Mouse (Mus musculus): ENCODE measurements around the gene Dlx6. TPM values are rescaled to one million over a fixed set of nuclear protein-coding genes. Genes with fewer than 3 reads are reported as not detected.

Gene Dlx6
- polyA plus RNA-seq, 1 experiment from 2014 or later = 10.1 TPM

DNA sequence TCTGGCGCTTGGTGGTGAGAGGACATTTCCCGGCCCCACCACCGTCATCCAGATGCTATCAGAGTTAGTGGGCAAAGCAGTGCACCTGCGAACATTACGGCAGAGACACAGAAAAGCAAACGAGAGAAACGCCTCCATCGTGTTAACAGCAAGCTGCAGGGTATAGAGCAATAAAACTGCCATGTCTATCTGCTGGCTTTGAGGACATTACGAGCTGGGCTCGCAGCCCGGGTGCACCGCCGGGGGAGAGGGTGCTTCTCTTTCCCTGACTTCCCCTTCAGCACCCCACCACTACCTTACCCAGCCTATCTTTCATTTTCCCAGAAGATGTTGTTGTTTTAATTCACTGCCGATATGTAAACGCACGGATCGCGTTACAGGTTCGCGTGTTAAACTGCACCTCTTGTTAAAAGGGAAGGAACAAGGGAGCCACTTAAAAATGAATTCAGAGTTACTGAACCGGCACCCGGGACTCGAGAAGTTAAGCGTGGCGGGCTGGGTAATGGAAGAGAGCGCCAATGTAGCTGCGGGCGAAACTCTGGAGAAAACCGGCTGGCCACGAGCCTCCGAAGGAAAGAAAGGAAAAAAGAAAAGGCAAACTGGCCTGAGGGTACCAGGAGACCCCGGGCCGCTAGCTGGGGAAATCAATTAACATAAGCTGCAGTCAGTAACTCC is 2.6 kb upstream of the Dlx6 start:
- Histone ChIP-seq H3K27ac (peak overlapping the region; percentile 94), H3K9ac (peak overlapping the region; percentile 61)
- WGBS = under 1% methylated on average over 33 of the region's 33 CpGs

GRCm38 (mm10) chr6:6861086-6861797 is 1.9 kb upstream of the Dlx6 start:
- Histone ChIP-seq H3K9ac (peak overlapping the region; percentile 61), H3K4me3 (replicated peaks) (peak overlapping the region; percentile 43), H3K36me3 (replicated peaks) (no peaks in the 10 kb centered on the region), H3K9me3 (no peaks in the 10 kb centered on the region), H3K4me2 (peak overlapping the region; percentile 41), H3K27me3 (peaks cover 91% of the 10 kb centered on the region), H3K4me1 (peaks cover 23% of the 10 kb centered on the region), H3K27ac (peak overlapping the region; percentile 94)
- WGBS = under 1% methylated on average over 21 of the region's 21 CpGs
- ATAC-seq (ENCODE audit: low FRiP score) = no peak

More for the DNA sequence above, 2.6 kb upstream of the Dlx6 start:
- Histone ChIP-seq H3K4me2 (peak overlapping the region; percentile 41), H3K9me3 (no peaks in the 10 kb centered on the region), H3K27me3 (peaks cover 90% of the 10 kb centered on the region), H3K4me1 (peaks cover 26% of the 10 kb centered on the region), H3K36me3 (replicated peaks) (no peaks in the 10 kb centered on the region), H3K4me3 (replicated peaks) (peak overlapping the region; percentile 43)
- ATAC-seq (ENCODE audit: low FRiP score) = no peak

DNA sequence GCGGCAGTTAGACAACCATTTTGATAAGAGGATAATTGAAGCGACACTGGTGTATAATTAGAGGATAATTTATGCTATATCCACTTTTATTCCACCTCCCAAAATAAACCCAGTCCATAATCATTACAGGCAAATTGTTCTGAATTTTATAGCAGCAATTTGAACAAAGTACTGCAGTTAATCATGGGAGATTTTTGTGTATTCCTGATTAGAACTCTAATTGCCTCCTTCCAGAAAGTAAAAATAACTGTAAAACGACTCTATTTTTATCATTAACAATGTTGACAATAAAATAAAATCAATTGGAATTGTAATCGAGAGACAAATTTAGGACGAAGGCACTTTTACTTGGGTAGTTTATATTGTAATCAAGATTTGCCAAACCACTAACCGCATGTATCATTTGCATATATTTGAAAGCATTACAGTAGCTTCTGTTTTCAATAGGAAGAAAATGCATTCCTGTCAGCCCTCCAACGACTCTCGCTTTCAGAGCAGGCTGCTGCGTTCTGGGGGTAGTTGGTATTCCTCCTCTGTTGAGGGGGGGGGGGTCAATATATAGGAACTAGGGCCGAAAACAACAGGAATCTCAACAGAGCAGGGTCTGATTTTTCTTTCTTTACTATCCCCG is 1.2 kb upstream of the Dlx6 start:
- peak overlapping the region; percentile 59 for H3K4me3 ChIP-seq (replicated peaks)
- ATAC-seq (ENCODE audit: low FRiP score) = peak; percentile 16; the same call in 1 of the 2 replicates
- no peaks in the 10 kb centered on the region for H3K36me3 ChIP-seq (replicated peaks)
- peak overlapping the region; percentile 76 for H3K4me2 ChIP-seq
- H3K9me3 ChIP-seq = no peaks in the 10 kb centered on the region
- peaks cover 90% of the 10 kb centered on the region for H3K27me3 ChIP-seq
- 1% methylated on average over 11 of the region's 11 CpGs for WGBS
- peak overlapping the region; percentile 83 for H3K9ac ChIP-seq
- peak overlapping the region; percentile 97 for H3K27ac ChIP-seq
- H3K4me1 ChIP-seq = peaks cover 20% of the 10 kb centered on the region

DNA sequence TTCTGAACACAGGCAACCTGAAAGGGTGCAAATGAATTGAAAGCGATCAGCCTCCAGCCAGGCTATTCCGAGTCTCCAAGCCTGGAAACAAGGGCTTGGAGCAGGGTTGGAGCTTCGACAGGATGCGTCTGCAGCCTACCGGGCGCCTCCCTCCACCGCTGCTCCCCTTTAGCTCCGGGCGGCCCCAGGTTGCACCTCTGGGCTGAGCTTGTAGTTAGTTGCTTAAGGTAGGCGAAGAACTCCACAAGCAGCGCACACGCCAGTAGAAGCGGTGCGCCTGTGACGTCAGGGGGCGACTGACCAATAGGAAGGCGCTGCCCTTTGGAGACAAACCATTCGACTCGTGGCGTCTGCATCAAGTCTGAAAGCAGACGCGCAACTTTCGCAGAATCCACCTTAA is 523 bp upstream of the Dlx6 start:
- peak; percentile 82 for ATAC-seq (ENCODE audit: low FRiP score)
- under 1% methylated on average over 22 of the region's 23 CpGs for WGBS
- Histone ChIP-seq H3K36me3 (replicated peaks) (no peaks in the 10 kb centered on the region), H3K9me3 (no peaks in the 10 kb centered on the region), H3K4me3 (replicated peaks) (peak overlapping the region; percentile 59), H3K27ac (peak overlapping the region; percentile 97), H3K9ac (peak overlapping the region; percentile 83), H3K4me1 (peaks cover 20% of the 10 kb centered on the region), H3K27me3 (peaks cover 93% of the 10 kb centered on the region), H3K4me2 (peak overlapping the region; percentile 76)

DNA sequence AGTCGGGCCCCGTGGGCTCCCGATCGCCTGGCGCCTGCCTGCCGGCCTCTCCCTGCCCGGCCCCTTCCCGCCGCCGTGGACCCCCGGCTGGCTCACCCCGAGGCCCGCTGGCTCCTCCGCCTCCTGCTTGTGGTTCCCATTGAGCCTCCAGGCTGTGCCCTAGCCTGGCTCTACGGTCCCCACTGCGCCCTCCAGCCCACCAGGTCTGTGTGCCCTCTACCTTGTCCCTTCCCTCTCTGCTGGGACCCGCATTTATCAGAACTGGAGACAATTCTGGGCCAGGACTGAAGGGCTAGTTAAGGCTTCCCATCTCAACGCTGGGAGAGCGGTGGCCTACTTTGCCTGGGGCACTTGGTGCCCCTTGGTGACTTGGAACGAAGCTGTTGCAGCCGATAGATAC is 821 bp downstream of the Dlx6 start:
- WGBS = under 1% methylated on average over 21 of the region's 21 CpGs
- Histone ChIP-seq H3K4me3 (replicated peaks) (peak overlapping the region; percentile 59), H3K36me3 (replicated peaks) (no peaks in the 10 kb centered on the region), H3K27ac (peak overlapping the region; percentile 97), H3K4me1 (peaks cover 20% of the 10 kb centered on the region), H3K27me3 (peaks cover 84% of the 10 kb centered on the region), H3K9me3 (no peaks in the 10 kb centered on the region), H3K9ac (peak overlapping the region; percentile 83), H3K4me2 (peak overlapping the region; percentile 76)
- ATAC-seq (ENCODE audit: low FRiP score) = peak; percentile 27; the same call in 1 of the 2 replicates

GRCm38 (mm10) chr6:6864441-6865440 is 1.6 kb downstream of the Dlx6 start:
- peak overlapping the region; percentile 83 for H3K9ac ChIP-seq
- no peak for ATAC-seq (ENCODE audit: low FRiP score)
- peak overlapping the region; percentile 59 for H3K4me3 ChIP-seq (replicated peaks)
- peaks cover 20% of the 10 kb centered on the region for H3K4me1 ChIP-seq
- WGBS = under 1% methylated on average over 36 of the region's 36 CpGs
- H3K27ac ChIP-seq = peak overlapping the region; percentile 97
- peak overlapping the region; percentile 76 for H3K4me2 ChIP-seq
- peaks cover 81% of the 10 kb centered on the region for H3K27me3 ChIP-seq
- no peaks in the 10 kb centered on the region for H3K9me3 ChIP-seq
- H3K36me3 ChIP-seq (replicated peaks) = no peaks in the 10 kb centered on the region

DNA sequence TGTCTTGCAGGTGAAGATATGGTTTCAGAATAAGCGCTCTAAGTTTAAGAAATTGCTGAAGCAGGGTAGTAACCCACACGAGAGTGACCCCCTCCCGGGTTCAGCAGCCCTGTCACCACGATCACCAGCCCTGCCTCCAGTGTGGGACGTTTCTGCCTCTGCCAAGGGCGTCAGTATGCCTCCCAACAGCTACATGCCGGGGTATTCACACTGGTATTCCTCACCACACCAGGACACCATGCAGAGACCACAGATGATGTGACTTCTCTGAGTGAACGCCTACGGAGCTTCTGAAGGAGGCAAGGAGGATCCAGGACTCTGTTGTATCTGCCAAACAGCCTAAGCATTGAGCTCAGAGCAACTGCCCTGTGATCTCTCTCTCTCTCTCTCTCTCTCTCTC is 3.9 kb downstream of the Dlx6 start:
- Histone ChIP-seq H3K9me3 (no peaks in the 10 kb centered on the region), H3K36me3 (replicated peaks) (no peaks in the 10 kb centered on the region), H3K9ac (peak overlapping the region; percentile 59), H3K27me3 (peaks cover 83% of the 10 kb centered on the region), H3K27ac (peak overlapping the region; percentile 84), H3K4me2 (peak overlapping the region; percentile 76), H3K4me3 (replicated peaks) (peak overlapping the region; percentile 59), H3K4me1 (peaks cover 20% of the 10 kb centered on the region)
- WGBS = 4% methylated on average over 9 of the region's 9 CpGs
- no peak for ATAC-seq (ENCODE audit: low FRiP score)

DNA sequence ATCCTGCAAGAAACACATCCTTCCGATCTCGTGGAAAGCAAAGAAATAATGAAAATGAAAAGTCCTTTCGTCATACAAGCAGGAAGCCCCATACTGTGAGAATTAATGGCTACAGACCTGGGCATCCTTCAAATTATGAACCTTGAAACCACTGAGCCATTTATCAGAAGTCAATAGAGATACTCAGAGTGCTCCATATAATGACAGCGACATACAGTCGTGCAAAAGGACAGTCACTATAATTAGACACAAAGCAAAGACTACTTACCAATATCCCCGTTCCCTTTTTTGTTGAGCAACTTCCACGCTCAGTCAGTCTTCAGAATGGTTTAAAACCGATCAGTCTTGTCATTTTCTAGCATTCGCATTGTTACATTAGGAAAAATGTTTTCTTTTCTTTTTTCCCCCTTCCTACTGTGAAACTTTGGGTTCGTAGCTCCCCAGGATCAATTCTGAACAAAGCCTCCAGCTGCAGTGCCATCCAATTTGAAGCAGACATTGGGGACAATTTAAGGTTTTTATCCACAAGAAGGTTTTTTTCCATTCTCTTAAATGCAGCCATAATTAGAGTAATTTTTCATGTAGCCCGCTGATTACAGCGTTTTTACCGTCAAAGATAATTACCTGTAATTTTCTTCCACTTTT is 6.0 kb downstream of the Dlx6 start:
- H3K4me1 ChIP-seq = peaks cover 6% of the 10 kb centered on the region; the same call in 1 of the 2 replicates
- ATAC-seq (ENCODE audit: low FRiP score) = peak; percentile 41
- H3K27ac ChIP-seq = peak overlapping the region; percentile 84
- no peaks in the 10 kb centered on the region for H3K36me3 ChIP-seq (replicated peaks)
- peaks cover 84% of the 10 kb centered on the region for H3K27me3 ChIP-seq
- 0 out of 2 replicates have a peak overlapping the region, but pooled peaks have one; percentile 33 for H3K9ac ChIP-seq
- no peaks in the 10 kb centered on the region for H3K9me3 ChIP-seq
- WGBS = 4% methylated on average over 13 of the region's 13 CpGs
- H3K4me3 ChIP-seq (replicated peaks) = peak overlapping the region; percentile 59
- H3K4me2 ChIP-seq = no peak overlapping the region

DNA sequence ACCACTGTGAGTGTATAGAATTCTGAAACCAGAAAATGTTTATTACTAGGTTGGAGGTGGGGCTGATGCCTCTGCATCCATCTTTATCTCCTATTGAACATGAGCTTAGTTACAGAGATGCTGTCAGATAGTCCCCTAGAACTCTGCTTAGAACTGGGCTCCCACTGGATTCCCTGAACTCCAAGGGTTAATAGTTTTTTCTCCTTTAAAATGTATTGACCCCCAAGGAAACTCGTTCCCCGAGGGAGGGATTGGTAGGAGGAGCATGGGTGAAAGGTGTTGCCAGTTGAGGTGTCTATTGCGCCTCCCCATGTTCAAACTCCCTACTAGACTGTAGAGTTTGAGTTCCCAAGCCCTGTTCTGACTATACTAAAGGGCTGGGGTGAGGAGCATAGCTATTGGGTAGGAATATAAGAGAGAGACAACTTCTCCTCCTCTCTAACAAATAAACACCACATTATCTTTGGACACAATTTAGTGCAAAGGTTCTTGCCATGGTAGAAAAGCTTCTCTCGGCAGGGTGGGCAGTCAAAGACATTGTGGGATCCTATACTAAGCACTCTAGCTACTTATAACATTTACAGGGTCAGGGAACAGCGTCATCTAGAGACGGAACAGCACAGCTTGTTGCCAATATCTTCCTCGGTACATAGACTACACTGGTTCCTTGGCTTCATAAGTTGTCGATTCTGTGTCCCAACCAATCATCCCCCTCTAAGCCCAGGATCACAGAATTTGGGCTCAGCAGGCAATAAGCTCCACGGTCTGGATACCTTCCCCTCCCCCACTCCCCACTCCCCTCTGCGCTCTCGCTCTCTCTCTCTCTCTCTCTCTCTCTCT is 7.0 kb downstream of the Dlx6 start:
- Histone ChIP-seq H3K9me3 (no peaks in the 10 kb centered on the region), H3K27ac (peak overlapping the region; percentile 87), H3K27me3 (peaks cover 84% of the 10 kb centered on the region), H3K4me1 (peaks cover 6% of the 10 kb centered on the region; the same call in 1 of the 2 replicates), H3K4me2 (peak overlapping the region; percentile 22), H3K4me3 (replicated peaks) (peak overlapping the region; percentile 35), H3K9ac (peak overlapping the region; percentile 47), H3K36me3 (replicated peaks) (no peaks in the 10 kb centered on the region)
- WGBS = 0% methylated on average over 10 of the region's 11 CpGs
- 0 out of 2 replicates have a peak, but pooled peaks have one; percentile 15 for ATAC-seq (ENCODE audit: low FRiP score)

GRCm38 (mm10) chr6:6870876-6871420 is 7.8 kb downstream of the Dlx6 start:
- no peaks in the 10 kb centered on the region for H3K36me3 ChIP-seq (replicated peaks)
- H3K9ac ChIP-seq = peak overlapping the region; percentile 47
- H3K4me1 ChIP-seq = peaks cover 6% of the 10 kb centered on the region; the same call in 1 of the 2 replicates
- peaks cover 84% of the 10 kb centered on the region for H3K27me3 ChIP-seq
- 0% methylated on average over 7 of the region's 7 CpGs for WGBS
- ATAC-seq (ENCODE audit: low FRiP score) = no peak
- H3K4me2 ChIP-seq = peak overlapping the region; percentile 22
- H3K27ac ChIP-seq = peak overlapping the region; percentile 87
- peak overlapping the region; percentile 35 for H3K4me3 ChIP-seq (replicated peaks)
- H3K9me3 ChIP-seq = no peaks in the 10 kb centered on the region

All from forebrain, embryonic 12.5 days (tissue).